Mouse (Mus musculus): ENCODE data around the gene Vars2. TPM values are rescaled to one million over a fixed set of nuclear protein-coding genes. Genes with fewer than 3 reads are reported as not detected.

Gene Vars2
- total RNA-seq, 1 experiment from 2014 or later: 11.3 TPM

- ATAC-seq (replicated peaks; ENCODE audit: insufficient number of reproducible peaks, low FRiP score, low TSS enrichment, poor library complexity, severe bottlenecking): no peak
These were observed 30.0 kb upstream of the Vars2 start for GRCm38 (mm10) chr17:35697429-35697758.

- no peak for ATAC-seq (replicated peaks; ENCODE audit: insufficient number of reproducible peaks, low FRiP score, low TSS enrichment, poor library complexity, severe bottlenecking)
These were observed 29.3 kb upstream of the Vars2 start for GRCm38 (mm10) chr17:35696691-35697090.

- ATAC-seq (replicated peaks; ENCODE audit: insufficient number of reproducible peaks, low FRiP score, low TSS enrichment, poor library complexity, severe bottlenecking): no peak
These were observed 27.9 kb upstream of the Vars2 start for GRCm38 (mm10) chr17:35695289-35695688.

- ATAC-seq (replicated peaks; ENCODE audit: insufficient number of reproducible peaks, low FRiP score, low TSS enrichment, poor library complexity, severe bottlenecking): no peak
These were observed 26.5 kb upstream of the Vars2 start for GRCm38 (mm10) chr17:35693906-35694305.

- peak; percentile 49; the same call in 1 of the 2 replicates for ATAC-seq (replicated peaks; ENCODE audit: insufficient number of reproducible peaks, low FRiP score, low TSS enrichment, poor library complexity, severe bottlenecking)
These were observed 25.0 kb upstream of the Vars2 start for GRCm38 (mm10) chr17:35692368-35692767.

- ATAC-seq (replicated peaks; ENCODE audit: insufficient number of reproducible peaks, low FRiP score, low TSS enrichment, poor library complexity, severe bottlenecking): no peak
These were observed 24.4 kb upstream of the Vars2 start for GRCm38 (mm10) chr17:35691811-35692210.

- ATAC-seq (replicated peaks; ENCODE audit: insufficient number of reproducible peaks, low FRiP score, low TSS enrichment, poor library complexity, severe bottlenecking): no peak
These were observed 22.7 kb upstream of the Vars2 start for GRCm38 (mm10) chr17:35689936-35690645.

GRCm38 (mm10) chr17:35688347-35689175, 21.2 kb upstream of the Vars2 start:
- ATAC-seq (replicated peaks; ENCODE audit: insufficient number of reproducible peaks, low FRiP score, low TSS enrichment, poor library complexity, severe bottlenecking): no peak

GRCm38 (mm10) chr17:35685061-35685460, 17.7 kb upstream of the Vars2 start:
- ATAC-seq (replicated peaks; ENCODE audit: insufficient number of reproducible peaks, low FRiP score, low TSS enrichment, poor library complexity, severe bottlenecking): no peak

- ATAC-seq (replicated peaks; ENCODE audit: insufficient number of reproducible peaks, low FRiP score, low TSS enrichment, poor library complexity, severe bottlenecking): no peak
These were observed 14.6 kb upstream of the Vars2 start for GRCm38 (mm10) chr17:35681986-35682385.

- ATAC-seq (replicated peaks; ENCODE audit: insufficient number of reproducible peaks, low FRiP score, low TSS enrichment, poor library complexity, severe bottlenecking): no peak
These were observed 13.2 kb upstream of the Vars2 start for GRCm38 (mm10) chr17:35680591-35680990.

- ATAC-seq (replicated peaks; ENCODE audit: insufficient number of reproducible peaks, low FRiP score, low TSS enrichment, poor library complexity, severe bottlenecking): peak; percentile 98
These were observed 6.1 kb upstream of the Vars2 start, which contains the start of gene Gtf2h4 for GRCm38 (mm10) chr17:35673416-35674035. Gene Gtf2h4, minus strand, starts transcription at chr17:35673739.

- no peak for ATAC-seq (replicated peaks; ENCODE audit: insufficient number of reproducible peaks, low FRiP score, low TSS enrichment, poor library complexity, severe bottlenecking)
These were observed 5.1 kb upstream of the Vars2 start for GRCm38 (mm10) chr17:35672527-35672926.

- ATAC-seq (replicated peaks; ENCODE audit: insufficient number of reproducible peaks, low FRiP score, low TSS enrichment, poor library complexity, severe bottlenecking): no peak
These were observed 4.5 kb upstream of the Vars2 start for GRCm38 (mm10) chr17:35671846-35672245.

- ATAC-seq (replicated peaks; ENCODE audit: insufficient number of reproducible peaks, low FRiP score, low TSS enrichment, poor library complexity, severe bottlenecking): no peak
These were observed 2.3 kb upstream of the Vars2 start for GRCm38 (mm10) chr17:35669731-35670130.

GRCm38 (mm10) chr17:35666851-35667256, 538 bp downstream of the Vars2 start:
- ATAC-seq (replicated peaks; ENCODE audit: insufficient number of reproducible peaks, low FRiP score, low TSS enrichment, poor library complexity, severe bottlenecking): no peak

GRCm38 (mm10) chr17:35665957-35666515, 1.4 kb downstream of the Vars2 start:
- ATAC-seq (replicated peaks; ENCODE audit: insufficient number of reproducible peaks, low FRiP score, low TSS enrichment, poor library complexity, severe bottlenecking): no peak

- no peak for ATAC-seq (replicated peaks; ENCODE audit: insufficient number of reproducible peaks, low FRiP score, low TSS enrichment, poor library complexity, severe bottlenecking)
These were observed 14.3 kb downstream of the Vars2 start for GRCm38 (mm10) chr17:35653086-35653485.

- ATAC-seq (replicated peaks; ENCODE audit: insufficient number of reproducible peaks, low FRiP score, low TSS enrichment, poor library complexity, severe bottlenecking): no peak
These were observed 18.0 kb downstream of the Vars2 start for GRCm38 (mm10) chr17:35649429-35649828.
